Mouse (Mus musculus) hindbrain, embryonic 11.5 days (tissue): Measurements from ENCODE around the gene Rps27l. TPM values are rescaled to one million over a fixed set of nuclear protein-coding genes. Genes with fewer than 3 reads are reported as not detected.

Source experiments
- ATAC-seq: fragments of 200-750 bp; cut with Nextera tagmentation; 2 replicates; pipeline ENCODE4 v1.8.0; 2017; ENCODE audit warnings: mild to moderate bottlenecking, moderate TSS enrichment, moderate library complexity; ENCODE audit not compliant: low FRiP score
- DNase-seq: peaks from one replicate; pipeline ENCODE4 v3.0.0-alpha.2; 2015; ENCODE audit warnings: low spot score
- H3K27ac ChIP-seq: fragments of 300-500 bp; sonication (generic); 2 replicates; pipeline ENCODE4 v1.5.1; 2014; ENCODE audit warnings: mild to moderate bottlenecking, low read depth, low read length
- H3K27me3 ChIP-seq: fragments of 300-500 bp; sonication (generic); 2 replicates; pipeline ENCODE4 v1.6.1; 2014; ENCODE audit warnings: mild to moderate bottlenecking, low read length, moderate library complexity, mixed read lengths; ENCODE audit not compliant: control insufficient read depth, insufficient read depth
- H3K36me3 ChIP-seq: fragments of 300-500 bp; sonication (generic); 2 replicates; pipeline ENCODE4 v1.6.1; 2014; ENCODE audit warnings: mild to moderate bottlenecking, low read length, moderate library complexity, mixed read lengths; ENCODE audit not compliant: control insufficient read depth, insufficient read depth
- H3K4me1 ChIP-seq: fragments of 300-500 bp; sonication (generic); replicated peaks from 2 replicates; pipeline ENCODE4 v1.6.1; 2014; ENCODE audit warnings: low read length, mixed read lengths; ENCODE audit not compliant: control insufficient read depth, insufficient read depth
- H3K4me2 ChIP-seq: fragments of 300-500 bp; sonication (generic); replicated peaks from 2 replicates; pipeline ENCODE4 v1.6.1; 2014; ENCODE audit warnings: mild to moderate bottlenecking, low read depth, low read length
- H3K4me3 ChIP-seq: fragments of 300-500 bp; sonication (generic); 2 replicates; pipeline ENCODE4 v1.5.1; 2014; ENCODE audit warnings: low read depth, low read length
- H3K9ac ChIP-seq: fragments of 300-500 bp; sonication (generic); 2 replicates; pipeline ENCODE4 v1.6.1; 2014; ENCODE audit warnings: low read depth, low read length
- H3K9me3 ChIP-seq: fragments of 300-500 bp; sonication (generic); 2 replicates; pipeline ENCODE4 v1.6.1; 2016; ENCODE audit warnings: low read length; ENCODE audit not compliant: control insufficient read depth
- WGBS: fragments of 180-500 bp; shearing (Covaris S2); extraction: QIAGEN DNeasy Blood & Tissue Kit; methylation state at CpG from one replicate; pipeline ENCODE4 v1.1.7; 2014; 5-methylcytosine and 5-hydroxymethylcytosine counted together
- polyA plus RNA-seq: library from polyadenylated mRNA; unstranded; fragments of >200 nt; fragmentation: Nextera tagmentation; extraction: Ambion mirVana; gene quantifications from 2 replicates; pipeline ENCODE4 v1.2.1, GENCODE M21; 2014

The Rps27l gene
- polyA plus RNA-seq, 1 experiment from 2014 or later, result 603 TPM

- ATAC-seq (no peak), DNase-seq (no peak)
- Histone ChIP-seq H3K4me1 (no peaks in the 10 kb centered on the region), H3K4me3 (no peak overlapping the region), H3K9me3 (no peaks in the 10 kb centered on the region), H3K9ac (no peak overlapping the region), H3K27ac (no peak overlapping the region), H3K36me3 (no peaks in the 10 kb centered on the region), H3K4me2 (no peak overlapping the region), H3K27me3 (no peaks in the 10 kb centered on the region)
- 77% methylated on average over 3 of the region's 3 CpGs for WGBS
These were observed 15.6 kb downstream of the Rps27l start for GRCm38 (mm10) chr9:66961478-66961877.

DNA sequence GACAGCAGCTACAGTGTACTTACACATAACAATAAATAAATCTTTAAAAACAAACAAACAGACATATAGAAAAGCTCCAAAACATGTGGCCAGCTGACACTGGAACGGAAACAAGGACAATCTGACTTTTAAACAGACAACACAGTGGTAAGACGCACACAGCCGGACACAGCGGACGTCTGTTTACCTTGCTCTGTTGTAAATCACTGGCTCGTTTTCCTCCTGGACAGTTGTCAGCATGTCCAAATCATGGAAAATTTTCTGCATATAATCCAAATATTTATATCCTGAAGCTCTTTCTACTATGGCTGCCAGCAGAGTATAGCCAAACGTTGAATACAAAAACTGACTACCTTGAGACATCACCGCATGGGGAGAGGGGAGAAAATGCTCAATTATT is 21.6 kb downstream of the Rps27l start:
- no peak for DNase-seq
- Histone ChIP-seq H3K27ac (no peak overlapping the region), H3K36me3 (no peaks in the 10 kb centered on the region), H3K4me3 (no peak overlapping the region), H3K9ac (no peak overlapping the region), H3K4me1 (no peaks in the 10 kb centered on the region), H3K9me3 (no peaks in the 10 kb centered on the region), H3K27me3 (no peaks in the 10 kb centered on the region), H3K4me2 (no peak overlapping the region)
- no peak for ATAC-seq
- 89% methylated on average over 8 of the region's 8 CpGs for WGBS

DNA sequence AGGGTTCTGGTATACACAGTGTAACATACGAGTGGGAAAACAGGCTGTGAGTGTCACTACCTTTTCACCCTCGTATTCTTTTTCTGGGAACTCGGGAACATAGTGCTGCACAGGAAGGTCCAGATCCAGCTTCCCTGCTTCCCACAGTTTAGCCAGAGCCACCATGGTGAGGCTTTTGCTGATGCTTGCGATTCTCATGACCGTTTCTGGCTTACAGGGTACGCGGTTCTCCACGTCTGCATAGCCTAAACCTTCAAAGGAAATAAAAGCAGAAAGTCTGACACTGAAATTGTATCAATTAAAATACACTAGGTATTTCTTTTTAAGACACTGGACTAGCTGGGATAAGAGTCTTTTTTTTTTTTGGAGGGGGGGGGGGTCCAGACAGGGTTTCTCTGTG is 25.2 kb downstream of the Rps27l start:
- Histone ChIP-seq H3K9ac (no peak overlapping the region), H3K4me1 (no peaks in the 10 kb centered on the region), H3K4me2 (no peak overlapping the region), H3K27me3 (no peaks in the 10 kb centered on the region), H3K36me3 (no peaks in the 10 kb centered on the region), H3K27ac (no peak overlapping the region), H3K9me3 (no peaks in the 10 kb centered on the region), H3K4me3 (no peak overlapping the region)
- ATAC-seq (no peak), DNase-seq (no peak)
- WGBS, result 87% methylated on average over 8 of the region's 8 CpGs

DNA sequence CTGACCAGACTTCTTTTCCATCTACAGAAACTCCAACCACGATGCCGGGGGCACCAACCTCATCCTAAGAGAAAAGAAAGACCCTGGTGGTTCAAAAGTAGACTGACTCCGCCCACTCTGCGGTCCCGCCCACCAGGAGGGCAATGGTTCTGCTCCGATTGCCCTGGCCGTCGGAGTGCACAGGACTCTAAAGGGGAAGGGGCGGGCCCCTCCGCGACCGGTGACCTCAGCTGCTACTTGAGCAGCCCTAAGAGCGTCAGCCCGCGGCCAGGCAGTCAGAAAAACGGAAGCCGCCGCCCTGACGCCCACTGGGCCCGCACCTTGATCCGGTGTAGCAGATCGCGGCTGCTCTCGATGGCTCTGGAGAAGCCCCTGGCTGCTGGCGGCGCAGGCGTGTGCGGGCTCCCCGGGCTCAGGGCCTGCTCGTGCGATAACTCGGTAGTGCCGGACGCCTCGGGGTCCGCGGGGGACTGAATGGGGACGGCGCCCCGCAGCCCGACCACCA is 28.9 kb downstream of the Rps27l start:
- no peaks in the 10 kb centered on the region for H3K9me3 ChIP-seq
- H3K4me2 ChIP-seq, result peak overlapping the region; percentile 50
- peak; percentile 90 for ATAC-seq
- no peaks in the 10 kb centered on the region for H3K36me3 ChIP-seq
- no peaks in the 10 kb centered on the region for H3K4me1 ChIP-seq
- peak overlapping the region; percentile 64 for H3K9ac ChIP-seq
- WGBS, result under 1% methylated on average over 37 of the region's 41 CpGs
- peak overlapping the region; percentile 75 for H3K27ac ChIP-seq
- peak overlapping the region; percentile 71 for H3K4me3 ChIP-seq
- peak; percentile 86 for DNase-seq
- H3K27me3 ChIP-seq, result no peaks in the 10 kb centered on the region

DNA sequence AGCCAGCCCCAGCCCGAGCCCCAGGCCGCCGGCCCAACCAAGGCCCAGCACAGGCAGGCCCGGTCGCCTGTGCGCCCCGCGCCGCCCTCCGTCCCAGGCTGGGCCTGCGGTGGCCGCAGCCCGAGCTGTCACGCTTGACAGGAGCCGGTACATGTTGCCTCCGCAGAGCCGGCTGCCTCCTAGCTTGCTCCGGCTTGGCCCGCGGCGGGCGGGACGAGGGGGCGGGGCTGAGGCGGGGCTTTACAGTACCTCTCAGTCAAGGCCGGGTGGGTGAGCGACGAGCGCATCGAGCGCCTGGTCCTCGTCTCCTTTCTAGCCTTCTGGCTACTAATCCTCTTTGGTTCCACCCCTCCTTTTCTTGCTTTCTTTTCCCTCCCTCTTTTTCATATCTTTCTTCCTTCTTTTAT is 29.4 kb downstream of the Rps27l start, which contains the start of gene Lactb:
Lactb (minus strand) TSS at position 246 of the 407 bp plus-strand sequence.
- 1% methylated on average over 14 of the region's 32 CpGs for WGBS

GRCm38 (mm10) chr9:66977121-66977520 is 31.2 kb downstream of the Rps27l start:
- H3K4me2 ChIP-seq, result no peak overlapping the region
- no peak overlapping the region for H3K9ac ChIP-seq
- no peaks in the 10 kb centered on the region for H3K27me3 ChIP-seq
- ATAC-seq (no peak), DNase-seq (no peak)
- no peak overlapping the region for H3K27ac ChIP-seq
- no peaks in the 10 kb centered on the region for H3K4me1 ChIP-seq
- H3K9me3 ChIP-seq, result no peaks in the 10 kb centered on the region
- no peaks in the 10 kb centered on the region for H3K36me3 ChIP-seq
- H3K4me3 ChIP-seq, result no peak overlapping the region
- WGBS, result 86% methylated on average over 5 of the region's 5 CpGs

More for the DNA sequence above, 29.4 kb downstream of the Rps27l start, which contains the start of gene Lactb:
- H3K27ac ChIP-seq, result peak within 1 kb of the TSS; percentile 75
- no peaks in the 10 kb centered on the region for H3K27me3 ChIP-seq
- no peaks in the 10 kb centered on the region for H3K4me1 ChIP-seq
- peak within 1 kb of the TSS; percentile 64 for H3K9ac ChIP-seq
- peak within 1 kb of the TSS; percentile 50 for H3K4me2 ChIP-seq
- DNase-seq (peak; percentile 94), ATAC-seq (peak; percentile 97)
- no peaks in the 10 kb centered on the region for H3K36me3 ChIP-seq
- H3K4me3 ChIP-seq, result peak within 1 kb of the TSS; percentile 71
- no peaks in the 10 kb centered on the region for H3K9me3 ChIP-seq

DNA sequence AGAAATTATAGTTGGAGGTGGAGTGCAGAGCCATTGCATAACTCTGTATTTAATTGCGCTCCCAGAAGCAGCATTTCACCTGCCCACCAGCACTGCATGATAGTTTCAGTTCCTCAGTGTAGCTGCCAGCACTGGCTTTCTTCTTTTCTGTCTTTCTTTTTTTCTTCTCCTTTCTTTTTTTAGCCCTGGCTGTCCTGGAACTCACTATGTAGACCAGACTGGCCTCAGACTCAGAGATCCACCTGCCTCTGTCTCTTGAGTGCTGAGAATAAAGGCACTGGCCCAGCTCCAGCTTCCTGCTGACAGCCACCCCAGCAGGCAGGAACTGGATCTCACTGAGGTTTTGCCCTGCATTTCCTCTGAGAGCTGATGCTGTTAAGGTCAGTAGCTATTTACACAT is 32.1 kb downstream of the Rps27l start:
- Histone ChIP-seq H3K36me3 (no peaks in the 10 kb centered on the region), H3K9ac (no peak overlapping the region), H3K4me1 (no peaks in the 10 kb centered on the region), H3K4me2 (no peak overlapping the region), H3K4me3 (no peak overlapping the region), H3K27me3 (no peaks in the 10 kb centered on the region), H3K9me3 (no peaks in the 10 kb centered on the region), H3K27ac (no peak overlapping the region)
- DNase-seq (no peak), ATAC-seq (no peak)
- 92% methylated on average over 1 of the region's 1 CpGs for WGBS

DNA sequence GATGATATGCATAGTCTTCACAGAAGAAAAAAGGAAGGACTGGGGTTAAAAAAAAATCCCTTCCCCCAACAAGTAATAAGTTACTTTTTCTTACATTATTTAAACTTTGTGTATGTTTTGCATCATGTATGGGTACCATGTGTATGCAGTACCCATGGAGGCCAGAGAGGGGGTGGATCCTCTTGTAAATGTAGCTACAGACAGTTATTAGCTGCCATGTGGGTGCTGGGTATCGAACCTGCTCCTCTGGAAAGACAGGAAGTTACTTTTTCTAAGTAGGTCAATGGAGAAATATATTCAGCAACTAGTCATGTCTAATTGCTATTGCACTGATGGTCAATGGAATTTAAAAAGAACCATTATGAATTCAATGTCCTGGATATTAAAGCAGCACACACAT is 32.6 kb downstream of the Rps27l start:
- ATAC-seq, result no peak
- Histone ChIP-seq H3K27me3 (no peaks in the 10 kb centered on the region), H3K9me3 (no peaks in the 10 kb centered on the region), H3K4me2 (no peak overlapping the region), H3K4me3 (no peak overlapping the region), H3K27ac (no peak overlapping the region), H3K4me1 (no peaks in the 10 kb centered on the region), H3K36me3 (no peaks in the 10 kb centered on the region), H3K9ac (no peak overlapping the region)
- no peak for DNase-seq
- WGBS, result 68% methylated on average over 1 of the region's 1 CpGs

- Histone ChIP-seq H3K4me2 (no peak overlapping the region), H3K27me3 (no peaks in the 10 kb centered on the region), H3K9ac (no peak overlapping the region), H3K27ac (no peak overlapping the region), H3K36me3 (no peaks in the 10 kb centered on the region), H3K4me3 (no peak overlapping the region), H3K4me1 (no peaks in the 10 kb centered on the region), H3K9me3 (no peaks in the 10 kb centered on the region)
- ATAC-seq (no peak), DNase-seq (peak; percentile 87)
- 6% methylated on average over 5 of the region's 5 CpGs for WGBS
These were observed 34.6 kb downstream of the Rps27l start for GRCm38 (mm10) chr9:66980458-66980857.
